In the genomic region with DNA sequence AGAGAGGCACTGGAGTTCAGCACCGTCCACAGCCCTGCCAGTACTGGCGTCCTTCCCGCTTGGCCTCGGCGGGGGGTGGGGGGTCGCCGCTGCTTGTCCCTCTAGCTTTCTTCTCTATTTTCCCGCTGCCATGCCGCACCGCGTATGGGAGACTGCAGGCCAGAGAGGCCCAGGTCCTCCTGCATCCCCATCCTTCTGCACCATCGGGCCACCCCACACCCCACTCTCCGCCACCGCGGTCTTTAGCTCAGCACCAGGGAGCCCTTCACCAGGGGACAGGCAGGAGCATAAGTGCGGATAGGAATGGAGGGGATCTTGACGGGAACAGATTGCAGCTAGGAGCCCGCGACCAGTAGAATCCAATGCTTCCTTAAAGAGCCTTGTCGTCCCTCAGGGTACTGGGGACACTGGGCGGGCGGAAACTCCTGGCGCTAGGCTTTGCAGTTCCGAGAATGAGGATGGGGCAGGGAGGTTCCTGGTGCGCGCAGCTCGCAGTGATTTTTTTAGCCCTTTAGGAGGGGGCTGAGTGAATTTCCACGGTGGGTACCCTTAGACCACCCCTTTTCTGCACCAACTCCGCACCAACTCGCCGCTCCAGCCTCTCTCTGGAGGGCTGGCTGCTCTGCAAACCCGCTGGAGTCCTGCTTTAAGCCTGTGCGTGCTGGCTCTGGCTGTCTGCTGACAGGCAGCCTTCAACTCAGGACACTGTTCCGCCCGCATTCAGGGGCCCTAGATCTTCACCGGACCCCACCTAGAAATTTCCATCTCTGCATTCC, we compare ENCODE assay signal across 8 mouse cellular contexts.
DNase-seq lines count a peak whose midpoint lies in the region; ATAC-seq lines count a peak whose summit lies in the region.

No protein-coding gene starts in this region.

- H3K27ac ChIP-seq in midbrain, embryonic 12.5 days (replicated peaks), result peak overlapping the region; percentile 88

- H3K9me3 ChIP-seq in midbrain, embryonic 12.5 days, result no peaks in the 10 kb centered on the region

- intact Hi-C loops in gastrocnemius, postnatal 14 days (cut with DNase I; ENCODE audit: low total_unique reads), result no loop called here

- ATAC-seq in midbrain, embryonic 12.5 days (ENCODE audit: low FRiP score, low read depth), result peak; percentile 79
- ATAC-seq in erythroblast, adult 5-6 weeks (replicated peaks; ENCODE audit: low FRiP score, poor library complexity, severe bottlenecking), result no peak

- peak overlapping the region; percentile 53 for H3K4me3 ChIP-seq in midbrain, embryonic 12.5 days

- peaks cover 32% of the 10 kb centered on the region; the same call in 1 of the 2 replicates for H3K4me1 ChIP-seq in midbrain, embryonic 12.5 days

- peak; percentile 27 for DNase-seq in gastrocnemius, postnatal 10 days
- no peak for DNase-seq in gastrocnemius, postnatal 14 days
- peak; percentile 10 for DNase-seq in adrenal gland, postnatal 14 days
- DNase-seq in forelimb bud, embryonic 11.5 days (ENCODE audit: low read depth, low spot score), result peak; percentile 27
- DNase-seq in kidney, postnatal 4 days, result peak; percentile 44 to 51
- DNase-seq in yolk sac, embryonic 10.5 days (ENCODE audit: low spot score), result peak; percentile 13

- WGBS in midbrain, embryonic 12.5 days, result under 1% methylated on average over 36 of the region's 36 CpGs

- peak overlapping the region; percentile 92 for H3K4me2 ChIP-seq in midbrain, embryonic 12.5 days (replicated peaks)

- peak overlapping the region; percentile 69 for H3K9ac ChIP-seq in midbrain, embryonic 12.5 days (replicated peaks)

- no peaks in the 10 kb centered on the region for H3K36me3 ChIP-seq in midbrain, embryonic 12.5 days

- H3K27me3 ChIP-seq in midbrain, embryonic 12.5 days, result peaks cover 69% of the 10 kb centered on the region
